Mouse (Mus musculus) cortical plate, adult 2 months (tissue): ENCODE measurements around the gene Tnrc6b.

Source experiments
- CTCF ChIP-seq: fragments of 200-500 bp; IDR thresholded peaks from 2 replicates; pipeline ENCODE4 v1.5.1; 2011; ENCODE audit warnings: mild to moderate bottlenecking, control low read depth, low read length; ENCODE audit not compliant: insufficient read depth; ENCODE audit errors: extremely low read depth
- POLR2A ChIP-seq: fragments of 200-500 bp; IDR thresholded peaks from 2 replicates; pipeline ENCODE4 v1.6.1; 2011; ENCODE audit warnings: mild to moderate bottlenecking, low read length, control low read depth; ENCODE audit not compliant: insufficient read depth; ENCODE audit errors: extremely low read depth

DNA sequence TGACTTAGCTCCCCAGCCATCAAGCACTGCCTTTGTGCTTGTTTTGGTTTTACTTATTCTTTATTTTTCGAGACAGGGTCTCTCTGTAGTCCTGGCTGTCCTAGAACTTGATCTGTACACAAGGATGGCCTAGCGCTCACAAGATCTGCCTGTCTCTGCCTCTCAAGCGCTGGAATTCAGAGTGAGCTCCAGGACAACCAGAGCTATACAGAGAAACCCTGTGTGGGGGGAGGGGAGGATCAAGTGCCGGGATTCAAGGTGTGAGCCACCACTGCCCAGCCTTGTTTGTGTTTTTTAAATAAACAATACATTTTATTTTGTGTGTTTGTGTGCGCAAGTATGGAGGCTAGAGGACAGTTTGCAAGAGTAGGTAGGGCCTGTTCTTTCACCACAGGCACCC lies 141.0 kb downstream of the Tnrc6b start:
- TF ChIP-seq CTCF (no peak), POLR2A (no peak)
